ENCODE assay signal across 8 mouse cellular contexts in the genomic region with DNA sequence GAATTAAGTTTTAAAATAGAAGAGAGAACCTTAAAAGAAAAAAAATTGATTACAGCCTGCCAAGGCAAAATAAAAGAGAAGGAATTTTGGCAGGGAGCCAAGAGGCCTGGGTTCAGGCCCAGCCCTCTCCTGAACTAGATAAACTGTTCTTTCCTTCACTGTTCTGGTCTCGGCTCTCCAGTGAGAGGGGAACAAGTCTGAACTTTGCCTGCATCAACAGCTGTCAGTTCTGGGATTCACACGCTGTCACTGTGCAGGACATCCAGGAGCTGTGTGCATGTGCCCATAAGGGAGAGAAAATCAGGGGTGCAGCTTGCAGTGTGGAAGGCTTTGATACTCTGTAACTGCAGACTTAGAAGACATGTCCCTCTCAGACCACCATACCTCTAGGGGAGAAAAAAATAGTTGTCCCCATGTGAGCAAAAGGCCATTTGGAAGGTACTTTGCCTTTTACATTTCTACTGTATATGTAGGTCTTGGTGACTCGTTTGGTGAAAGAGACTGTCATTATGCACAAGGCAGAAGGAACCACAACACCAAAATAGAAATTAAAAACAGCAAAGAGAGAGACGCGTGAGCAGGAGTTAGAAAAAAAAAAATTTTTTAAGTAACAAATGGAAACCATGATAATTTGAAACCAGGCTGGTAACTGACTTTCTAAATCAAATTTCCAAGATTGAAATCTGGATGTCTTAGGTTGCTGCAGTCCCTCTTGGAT.
DNase-seq lines count a peak whose midpoint lies in the region; ATAC-seq lines count a peak whose summit lies in the region.

No protein-coding gene starts in this region.

- no peak for ATAC-seq in embryonic facial prominence, embryonic 13.5 days (ENCODE audit: insufficient number of reproducible peaks, insufficient read depth, low FRiP score, low TSS enrichment, low read depth)
- peak; percentile 85 for ATAC-seq in intestine, embryonic 16.5 days
- peak; percentile 80; the same call in 1 of the 2 replicates for ATAC-seq in stomach, embryonic 15.5 days (ENCODE audit: insufficient read depth, low FRiP score, low read depth)
- ATAC-seq in megakaryocyte, adult 5-6 weeks (ENCODE audit: poor library complexity, severe bottlenecking), result no peak

- no peaks in the 10 kb centered on the region for H3K9me3 ChIP-seq in embryonic facial prominence, embryonic 13.5 days
- H3K9me3 ChIP-seq in intestine, embryonic 16.5 days (ENCODE audit: control insufficient read depth, low read length), result no peaks in the 10 kb centered on the region
- H3K9me3 ChIP-seq in stomach, embryonic 15.5 days, result no peaks in the 10 kb centered on the region

- H3K4me2 ChIP-seq in embryonic facial prominence, embryonic 13.5 days, result peak overlapping the region; percentile 24
- no peak overlapping the region for H3K4me2 ChIP-seq in intestine, embryonic 16.5 days (ENCODE audit: low read depth, low read length)
- H3K4me2 ChIP-seq in stomach, embryonic 15.5 days, result 0 out of 2 replicates have a peak overlapping the region, but pooled peaks have one; percentile 23

- H3K4me3 ChIP-seq in embryonic facial prominence, embryonic 13.5 days, result no peak overlapping the region
- H3K4me3 ChIP-seq in intestine, embryonic 16.5 days (ENCODE audit: low read length), result no peak overlapping the region
- H3K4me3 ChIP-seq in stomach, embryonic 15.5 days (replicated peaks), result no peak overlapping the region

- intact Hi-C loops in left cerebral cortex, postnatal 25 days (cut with DNase I), result loop anchor here (5.0 kb wide), 1 partner anchor 47 kb away; no protein-coding TSS in a partner anchor

- no peak overlapping the region for H3K9ac ChIP-seq in embryonic facial prominence, embryonic 13.5 days
- no peak overlapping the region for H3K9ac ChIP-seq in intestine, embryonic 16.5 days (ENCODE audit: low read depth, low read length)
- H3K9ac ChIP-seq in stomach, embryonic 15.5 days, result no peak overlapping the region

- H3K27me3 ChIP-seq in embryonic facial prominence, embryonic 13.5 days, result no peaks in the 10 kb centered on the region
- H3K27me3 ChIP-seq in intestine, embryonic 16.5 days (replicated peaks; ENCODE audit: control insufficient read depth, insufficient read depth, low read length), result no peaks in the 10 kb centered on the region
- H3K27me3 ChIP-seq in stomach, embryonic 15.5 days (replicated peaks), result no peaks in the 10 kb centered on the region

- DNase-seq in left cerebral cortex, postnatal 25 days (ENCODE audit: low spot score in 2 of 2), result peak; percentile 19 to 35
- DNase-seq in left cerebral cortex, adult 18-20 months (ENCODE audit: low spot score in 2 of 2), result no peak
- DNase-seq in NIH3T3 (ENCODE audit: low read depth), result peak; percentile 24
- no peak for DNase-seq in natural killer cell, adult 2 months (ENCODE audit: low spot score in 2 of 2)

- peak overlapping the region; percentile 82 for H3K27ac ChIP-seq in embryonic facial prominence, embryonic 13.5 days
- H3K27ac ChIP-seq in intestine, embryonic 16.5 days (ENCODE audit: low read length), result no peak overlapping the region
- H3K27ac ChIP-seq in stomach, embryonic 15.5 days, result no peak overlapping the region

- H3K4me1 ChIP-seq in embryonic facial prominence, embryonic 13.5 days, result peaks cover 11% of the 10 kb centered on the region
- peaks cover 9% of the 10 kb centered on the region for H3K4me1 ChIP-seq in intestine, embryonic 16.5 days (ENCODE audit: control insufficient read depth, insufficient read depth, low read length)
- H3K4me1 ChIP-seq in stomach, embryonic 15.5 days, result peaks cover 3% of the 10 kb centered on the region; the same call in 1 of the 2 replicates

- WGBS in embryonic facial prominence, embryonic 13.5 days, result 21% methylated on average over 5 of the region's 5 CpGs
- WGBS in intestine, embryonic 16.5 days, result 50% methylated on average over 5 of the region's 5 CpGs
- 43% methylated on average over 5 of the region's 5 CpGs for WGBS in stomach, embryonic 15.5 days

- no peaks in the 10 kb centered on the region for H3K36me3 ChIP-seq in embryonic facial prominence, embryonic 13.5 days
- no peaks in the 10 kb centered on the region for H3K36me3 ChIP-seq in intestine, embryonic 16.5 days (ENCODE audit: control insufficient read depth, insufficient read depth, low read length)
- H3K36me3 ChIP-seq in stomach, embryonic 15.5 days, result no peaks in the 10 kb centered on the region

Comparison
In these comparisons a context has a peak if more than half of its experiments do, and no peak if none do; other contexts are left out.
1. DNase-seq: peak in left cerebral cortex, postnatal 25 days (2 of 2) and NIH3T3 (single experiment); none in left cerebral cortex, adult 18-20 months (0 of 2) and natural killer cell, adult 2 months (0 of 2).
2. ATAC-seq: peak in intestine, embryonic 16.5 days (single experiment) and stomach, embryonic 15.5 days (single experiment); none in embryonic facial prominence, embryonic 13.5 days (single experiment) and megakaryocyte, adult 5-6 weeks (single experiment).